Mouse (Mus musculus) forebrain, embryonic 11.5 days (tissue): ENCODE data around the gene Mfap3. TPM values are rescaled to one million over a fixed set of nuclear protein-coding genes. Genes with fewer than 3 reads are reported as not detected.
A peak's percentile ranks its signal among the peaks of the same experiment; 100 is the strongest.

ENCODE experiments used
- ATAC-seq: fragments of 200-750 bp; cut with Nextera tagmentation; replicated peaks from 2 replicates; pipeline ENCODE4 v1.8.0; 2017; ENCODE audit warnings: moderate TSS enrichment; ENCODE audit not compliant: low FRiP score
- DNase-seq: peaks from one replicate; pipeline ENCODE4 v3.0.0-alpha.2; 2017; ENCODE audit warnings: low spot score
- H3K27ac ChIP-seq: fragments of 300-500 bp; sonication (generic); 2 replicates; pipeline ENCODE4 v1.5.1; 2014; ENCODE audit warnings: low read depth, low read length
- H3K27me3 ChIP-seq: fragments of 300-500 bp; sonication (generic); 2 replicates; pipeline ENCODE4 v1.6.1; 2014; ENCODE audit warnings: mild to moderate bottlenecking, low read length, mixed read lengths; ENCODE audit not compliant: control insufficient read depth, insufficient read depth
- H3K36me3 ChIP-seq: fragments of 300-500 bp; sonication (generic); 2 replicates; pipeline ENCODE4 v1.6.1; 2014; ENCODE audit warnings: mild to moderate bottlenecking, low read length, moderate library complexity, mixed read lengths; ENCODE audit not compliant: control insufficient read depth, insufficient read depth
- H3K4me1 ChIP-seq: fragments of 300-500 bp; sonication (generic); replicated peaks from 2 replicates; pipeline ENCODE4 v1.6.1; 2014; ENCODE audit warnings: low read length, mixed read lengths; ENCODE audit not compliant: control insufficient read depth, insufficient read depth
- H3K4me2 ChIP-seq: fragments of 300-500 bp; sonication (generic); 2 replicates; pipeline ENCODE4 v1.6.1; 2014; ENCODE audit warnings: low read depth, mild to moderate bottlenecking, low read length, moderate library complexity, mixed read lengths; ENCODE audit not compliant: severe bottlenecking
- H3K4me3 ChIP-seq: fragments of 300-500 bp; sonication (generic); 2 replicates; pipeline ENCODE4 v1.5.1; 2014; ENCODE audit warnings: low read depth, low read length
- H3K9ac ChIP-seq: fragments of 300-500 bp; sonication (generic); 2 replicates; pipeline ENCODE4 v1.6.1; 2014; ENCODE audit warnings: low read length
- H3K9me3 ChIP-seq: fragments of 300-500 bp; sonication (generic); 2 replicates; pipeline ENCODE4 v1.6.1; 2016; ENCODE audit warnings: low read length, mixed read lengths; ENCODE audit not compliant: control insufficient read depth
- WGBS: fragments of 180-500 bp; shearing (Covaris S2); extraction: QIAGEN DNeasy Blood & Tissue Kit; methylation state at CpG from one replicate; pipeline ENCODE4 v1.1.7; 2014; 5-methylcytosine and 5-hydroxymethylcytosine counted together
- polyA plus RNA-seq: library from polyadenylated mRNA; unstranded; fragments of >200 nt; fragmentation: Nextera tagmentation; extraction: Ambion mirVana; gene quantifications from 2 replicates; pipeline ENCODE4 v1.2.1, GENCODE M21; 2014

Mfap3 gene
- polyA plus RNA-seq, 1 experiment from 2014 or later: 54.9 TPM

GRCm38 (mm10) chr11:57496462-57497039, 21.9 kb upstream of the Mfap3 start:
- WGBS: 63% methylated on average over 3 of the region's 3 CpGs
- ATAC-seq (no peak), DNase-seq (no peak)
- Histone ChIP-seq H3K9ac (no peak overlapping the region), H3K4me1 (no peaks in the 10 kb centered on the region), H3K27ac (no peak overlapping the region), H3K9me3 (no peaks in the 10 kb centered on the region), H3K27me3 (no peaks in the 10 kb centered on the region), H3K36me3 (peaks cover 4% of the 10 kb centered on the region; the same call in 1 of the 2 replicates), H3K4me2 (no peak overlapping the region), H3K4me3 (no peak overlapping the region)

GRCm38 (mm10) chr11:57497701-57498100, 20.8 kb upstream of the Mfap3 start:
- H3K4me2 ChIP-seq: no peak overlapping the region
- no peak for DNase-seq
- H3K9ac ChIP-seq: no peak overlapping the region
- 62% methylated on average over 3 of the region's 3 CpGs for WGBS
- H3K27me3 ChIP-seq: no peaks in the 10 kb centered on the region
- no peak overlapping the region for H3K27ac ChIP-seq
- H3K36me3 ChIP-seq: peaks cover 4% of the 10 kb centered on the region; the same call in 1 of the 2 replicates
- no peak for ATAC-seq
- no peaks in the 10 kb centered on the region for H3K9me3 ChIP-seq
- no peak overlapping the region for H3K4me3 ChIP-seq
- no peaks in the 10 kb centered on the region for H3K4me1 ChIP-seq

- Histone ChIP-seq H3K4me1 (no peaks in the 10 kb centered on the region), H3K9me3 (no peaks in the 10 kb centered on the region), H3K27ac (no peak overlapping the region), H3K9ac (no peak overlapping the region), H3K36me3 (peaks cover 4% of the 10 kb centered on the region; the same call in 1 of the 2 replicates), H3K4me2 (no peak overlapping the region), H3K4me3 (no peak overlapping the region), H3K27me3 (no peaks in the 10 kb centered on the region)
- no peak for ATAC-seq
- WGBS: 96% methylated on average over 5 of the region's 5 CpGs
- DNase-seq: no peak
Observed at GRCm38 (mm10) chr11:57498215-57498614, 20.2 kb upstream of the Mfap3 start.

GRCm38 (mm10) chr11:57503155-57503554, 15.3 kb upstream of the Mfap3 start:
- H3K4me2 ChIP-seq: no peak overlapping the region
- H3K27me3 ChIP-seq: no peaks in the 10 kb centered on the region
- H3K27ac ChIP-seq: no peak overlapping the region
- no peak for DNase-seq
- H3K4me3 ChIP-seq: no peak overlapping the region
- H3K36me3 ChIP-seq: peaks cover 6% of the 10 kb centered on the region; the same call in 1 of the 2 replicates
- H3K9me3 ChIP-seq: no peaks in the 10 kb centered on the region
- WGBS: 91% methylated on average over 5 of the region's 5 CpGs
- peaks cover 4% of the 10 kb centered on the region; the same call in 1 of the 2 replicates for H3K4me1 ChIP-seq
- no peak overlapping the region for H3K9ac ChIP-seq
- no peak for ATAC-seq

DNA sequence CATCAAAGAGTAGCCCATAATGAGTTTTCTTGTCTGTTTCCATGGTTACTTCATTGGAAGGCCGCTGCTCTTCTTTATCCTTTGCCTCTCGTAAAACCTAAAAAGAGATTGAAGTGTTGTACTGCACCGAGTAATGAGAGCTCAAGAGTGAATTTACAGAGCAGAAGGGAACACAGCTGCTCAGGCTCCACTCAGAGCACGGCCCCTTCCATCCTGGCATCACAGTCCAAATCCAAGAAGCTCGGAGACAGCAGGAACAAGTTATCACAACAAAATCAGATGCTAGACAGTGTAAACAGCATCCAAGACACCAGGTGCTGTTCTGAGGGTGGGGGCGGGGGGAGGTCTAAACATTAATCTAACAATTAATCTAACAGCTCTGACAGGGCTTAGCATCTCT, 11.6 kb upstream of the Mfap3 start:
- Histone ChIP-seq H3K9me3 (no peaks in the 10 kb centered on the region), H3K4me3 (no peak overlapping the region), H3K27ac (peak overlapping the region; percentile 31; the same call in 1 of the 2 replicates), H3K27me3 (no peaks in the 10 kb centered on the region), H3K4me1 (peaks cover 4% of the 10 kb centered on the region; the same call in 1 of the 2 replicates), H3K9ac (no peak overlapping the region), H3K36me3 (peaks cover 6% of the 10 kb centered on the region; the same call in 1 of the 2 replicates), H3K4me2 (no peak overlapping the region)
- DNase-seq: no peak
- ATAC-seq: no peak
- WGBS: 44% methylated on average over 6 of the region's 6 CpGs

DNA sequence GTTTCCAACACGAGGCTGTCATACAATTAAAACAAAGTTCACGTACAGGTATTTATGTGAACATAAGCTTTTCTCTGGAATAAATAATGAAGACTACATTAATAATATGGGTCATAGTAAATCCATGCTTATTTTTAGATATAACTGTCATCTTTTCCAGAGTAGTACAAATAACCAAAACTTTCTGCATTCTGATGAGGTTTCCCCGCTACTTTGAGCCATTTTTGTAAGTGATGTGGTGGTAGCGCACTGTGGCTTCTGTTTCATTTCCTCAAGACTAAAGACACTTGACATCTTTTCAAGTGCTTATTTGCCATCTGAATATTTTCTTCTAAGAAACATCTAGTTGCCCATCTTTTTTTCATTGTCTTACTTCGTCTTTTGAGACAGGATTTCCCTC, 3.2 kb upstream of the Mfap3 start:
- no peak overlapping the region for H3K4me2 ChIP-seq
- H3K27me3 ChIP-seq: no peaks in the 10 kb centered on the region
- 92% methylated on average over 5 of the region's 5 CpGs for WGBS
- peaks cover 6% of the 10 kb centered on the region for H3K36me3 ChIP-seq
- H3K4me3 ChIP-seq: no peak overlapping the region
- 0 out of 2 replicates have a peak, but pooled peaks cover 2% of the 10 kb centered on the region for H3K4me1 ChIP-seq
- no peak overlapping the region for H3K27ac ChIP-seq
- no peaks in the 10 kb centered on the region for H3K9me3 ChIP-seq
- DNase-seq: no peak
- ATAC-seq: no peak
- no peak overlapping the region for H3K9ac ChIP-seq

DNA sequence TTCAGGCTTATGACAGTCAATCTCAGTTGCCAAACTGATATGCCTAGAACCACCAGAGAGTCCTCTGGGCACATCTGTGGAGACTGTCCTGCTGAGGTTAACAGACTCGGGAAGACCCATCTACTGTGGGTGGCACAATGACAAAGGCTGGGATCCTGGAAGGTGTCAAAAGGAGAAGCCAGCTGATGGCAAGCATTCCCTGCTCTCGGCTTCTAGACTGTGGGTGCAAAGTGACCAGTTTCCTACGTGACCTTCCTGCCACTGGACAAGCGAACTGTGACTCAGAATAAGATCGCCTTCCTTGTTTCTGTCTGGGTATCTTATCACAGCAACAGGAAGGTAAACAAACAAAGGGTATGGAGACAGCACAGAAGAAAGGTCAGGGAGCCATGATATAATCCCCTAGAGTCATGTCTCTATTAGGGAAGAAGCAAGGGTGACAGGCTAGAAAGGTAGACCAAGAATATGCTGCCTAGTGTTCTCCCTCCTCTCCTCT, 1.5 kb upstream of the Mfap3 start:
- 75% methylated on average over 5 of the region's 5 CpGs for WGBS
- H3K9ac ChIP-seq: no peak overlapping the region
- DNase-seq (no peak), ATAC-seq (no peak)
- H3K27me3 ChIP-seq: no peaks in the 10 kb centered on the region
- H3K4me1 ChIP-seq: 0 out of 2 replicates have a peak, but pooled peaks cover 2% of the 10 kb centered on the region
- no peaks in the 10 kb centered on the region for H3K9me3 ChIP-seq
- peaks cover 6% of the 10 kb centered on the region for H3K36me3 ChIP-seq
- no peak overlapping the region for H3K4me3 ChIP-seq
- no peak overlapping the region for H3K27ac ChIP-seq
- no peak overlapping the region for H3K4me2 ChIP-seq

DNA sequence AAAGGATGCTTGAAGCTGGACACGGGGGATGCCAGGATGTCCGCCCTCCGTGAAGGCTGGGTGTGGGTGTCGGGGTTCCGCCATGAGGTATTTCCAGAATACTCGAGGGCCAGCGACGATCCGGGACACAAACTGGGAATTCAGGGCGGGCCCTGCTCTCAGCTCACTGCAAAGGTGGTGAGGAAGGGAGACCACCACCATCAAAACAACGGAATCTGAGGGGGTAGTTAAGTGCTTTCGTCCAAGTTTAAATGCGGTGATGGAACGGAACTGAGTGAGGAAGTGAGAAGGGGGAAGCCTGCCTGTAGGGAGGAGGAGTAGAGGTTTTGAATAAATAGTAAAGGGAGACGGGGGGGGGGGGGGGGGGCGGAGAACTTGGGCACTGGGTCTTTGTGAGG, 286 bp downstream of the Mfap3 start:
- Histone ChIP-seq H3K36me3 (no peaks in the 10 kb centered on the region), H3K27me3 (no peaks in the 10 kb centered on the region), H3K9ac (peak overlapping the region; percentile 86), H3K4me3 (peak overlapping the region; percentile 92), H3K9me3 (no peaks in the 10 kb centered on the region), H3K4me1 (0 out of 2 replicates have a peak, but pooled peaks cover 2% of the 10 kb centered on the region), H3K27ac (peak overlapping the region; percentile 31; the same call in 1 of the 2 replicates), H3K4me2 (peak overlapping the region; percentile 65)
- WGBS: under 1% methylated on average over 16 of the region's 16 CpGs
- ATAC-seq: no peak; the same call in 1 of the 2 replicates
- no peak for DNase-seq

DNA sequence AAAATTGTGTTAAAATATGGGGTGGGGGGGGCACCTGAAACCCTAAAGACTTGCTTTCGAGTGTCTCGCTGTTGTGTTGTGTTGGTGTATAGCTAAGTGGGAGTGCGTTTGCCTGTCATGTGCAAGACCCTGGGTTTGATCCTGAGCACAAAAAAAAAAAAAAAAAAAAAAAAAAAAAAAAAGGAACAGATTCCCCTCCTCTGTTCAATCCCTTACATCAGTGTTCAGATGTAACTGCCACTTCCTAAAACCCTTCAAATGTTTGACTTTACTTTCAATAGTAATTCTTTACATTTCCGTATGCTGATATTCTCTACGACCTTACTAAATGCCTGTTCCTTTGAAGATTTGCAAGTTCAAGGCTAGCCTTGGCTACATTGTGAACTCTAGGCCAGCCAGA, 840 bp downstream of the Mfap3 start:
- 0 out of 2 replicates have a peak, but pooled peaks cover 2% of the 10 kb centered on the region for H3K4me1 ChIP-seq
- no peaks in the 10 kb centered on the region for H3K27me3 ChIP-seq
- H3K36me3 ChIP-seq: no peaks in the 10 kb centered on the region
- ATAC-seq (no peak), DNase-seq (no peak)
- H3K27ac ChIP-seq: no peak overlapping the region
- H3K9ac ChIP-seq: peak overlapping the region; percentile 86
- peak overlapping the region; percentile 65 for H3K4me2 ChIP-seq
- peak overlapping the region; percentile 92 for H3K4me3 ChIP-seq
- no peaks in the 10 kb centered on the region for H3K9me3 ChIP-seq
- 81% methylated on average over 5 of the region's 5 CpGs for WGBS
